Mouse (Mus musculus) heart, postnatal 0 days (tissue): ENCODE results near the gene Psmd6.

Experiments
- CTCF ChIP-seq: IDR thresholded peaks from 2 replicates; pipeline ENCODE4 v1.5.1; 2016; ENCODE audit warnings: antibody characterized with exemption, control low read depth, low read depth
- EP300 ChIP-seq: IDR thresholded peaks from 2 replicates; pipeline ENCODE4 v1.6.1; 2016; ENCODE audit warnings: antibody characterized with exemption, low read depth

GRCm38 (mm10) chr14:14086711-14087263 is 34.0 kb downstream of the Psmd6 start:
- TF ChIP-seq CTCF (no peak), EP300 (no peak)
